Mouse (Mus musculus) inflammation-experienced regulatory T-cells, adult 6 months (primary cell): ENCODE measurements around the gene Pdia5. TPM values are rescaled to one million over a fixed set of nuclear protein-coding genes. Genes with fewer than 3 reads are reported as not detected.

Experiments
- ATAC-seq: one replicate; pipeline ENCODE4 v1.8.0; 2017
- polyA plus RNA-seq, 3 experiments: library from polyadenylated mRNA; unstranded; fragments of 100-300 nt; shearing (Covaris generic); gene quantifications; one replicate each; pipeline ENCODE4 v1.2.1; 2017

Gene Pdia5
- polyA plus RNA-seq, 3 experiments from 2014 or later: 0.53 TPM; not detected in 2

DNA sequence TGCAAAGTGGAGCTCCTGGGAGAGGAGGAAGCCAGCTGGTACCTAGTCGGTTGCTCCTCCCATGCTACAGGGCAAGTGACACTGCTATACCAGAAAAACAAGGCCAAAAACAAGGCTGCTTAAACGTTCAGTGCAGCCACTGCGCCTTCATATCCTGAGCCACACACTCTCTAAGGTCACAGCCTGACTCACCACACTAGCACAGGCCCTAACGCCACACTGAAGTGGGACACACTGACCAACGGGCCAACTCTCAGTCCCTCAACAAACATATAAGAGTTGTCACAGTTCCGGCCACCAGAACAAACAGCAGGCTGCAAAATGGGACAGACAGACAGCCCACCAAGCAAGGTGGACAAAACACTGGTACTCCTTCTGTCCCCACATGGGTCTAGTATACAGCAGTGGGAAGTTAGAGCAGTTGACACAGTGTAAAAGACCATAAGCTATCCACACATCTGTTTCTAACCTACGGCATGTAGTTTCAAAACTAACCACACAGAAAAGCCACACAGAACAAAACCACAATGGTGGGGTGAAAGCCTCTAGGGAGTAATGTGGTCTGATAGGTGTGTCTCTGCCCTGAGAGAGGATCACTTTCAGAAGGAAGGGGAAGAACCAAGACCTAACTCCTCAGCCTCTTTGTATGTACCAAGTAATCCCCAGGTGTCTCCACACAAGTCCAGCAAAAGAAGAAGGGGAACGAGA lies 6.0 kb downstream of the Pdia5 start:
- ATAC-seq: no peak

GRCm38 (mm10) chr16:35484105-35484504 lies 6.6 kb downstream of the Pdia5 start:
- ATAC-seq: no peak

DNA sequence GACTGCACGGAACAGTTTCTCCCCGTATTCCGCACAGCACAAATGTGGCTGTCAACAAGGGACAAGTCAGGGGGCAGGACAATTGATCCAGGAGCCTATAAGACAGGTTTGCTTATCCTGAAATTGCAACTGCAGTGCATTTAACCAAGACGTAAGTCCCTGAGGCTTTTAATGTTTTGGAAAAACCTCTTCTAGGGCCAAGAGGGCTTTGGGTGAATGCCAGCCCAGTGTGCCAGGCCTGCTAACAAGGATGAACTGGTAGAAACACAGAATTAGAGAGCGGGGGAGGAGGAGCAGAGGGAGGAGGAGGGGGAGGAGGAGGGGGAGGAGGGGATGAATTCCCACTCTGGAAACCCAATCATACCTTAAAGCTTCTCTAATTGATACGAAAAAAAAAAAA lies 11.4 kb downstream of the Pdia5 start:
- no peak for ATAC-seq

DNA sequence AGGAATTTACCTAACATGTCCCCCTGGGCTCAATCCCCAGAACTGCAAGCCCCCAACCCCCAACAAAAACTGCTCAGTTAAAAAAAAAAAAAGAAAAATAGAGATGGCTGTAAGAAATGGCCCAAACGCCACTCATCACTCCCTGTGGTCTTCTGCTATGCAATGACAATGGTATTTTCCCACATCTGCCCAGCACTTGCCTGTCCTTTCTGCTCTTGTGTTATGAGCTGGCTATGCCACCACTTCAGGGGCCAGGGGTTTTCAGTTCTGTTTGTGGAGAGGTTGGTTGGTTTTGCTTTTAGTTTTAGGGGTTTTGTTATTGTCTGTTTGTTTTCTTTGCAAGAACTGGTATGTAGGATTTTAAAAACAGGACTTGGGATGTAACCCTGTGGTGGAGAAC lies 13.4 kb downstream of the Pdia5 start:
- no peak for ATAC-seq

DNA sequence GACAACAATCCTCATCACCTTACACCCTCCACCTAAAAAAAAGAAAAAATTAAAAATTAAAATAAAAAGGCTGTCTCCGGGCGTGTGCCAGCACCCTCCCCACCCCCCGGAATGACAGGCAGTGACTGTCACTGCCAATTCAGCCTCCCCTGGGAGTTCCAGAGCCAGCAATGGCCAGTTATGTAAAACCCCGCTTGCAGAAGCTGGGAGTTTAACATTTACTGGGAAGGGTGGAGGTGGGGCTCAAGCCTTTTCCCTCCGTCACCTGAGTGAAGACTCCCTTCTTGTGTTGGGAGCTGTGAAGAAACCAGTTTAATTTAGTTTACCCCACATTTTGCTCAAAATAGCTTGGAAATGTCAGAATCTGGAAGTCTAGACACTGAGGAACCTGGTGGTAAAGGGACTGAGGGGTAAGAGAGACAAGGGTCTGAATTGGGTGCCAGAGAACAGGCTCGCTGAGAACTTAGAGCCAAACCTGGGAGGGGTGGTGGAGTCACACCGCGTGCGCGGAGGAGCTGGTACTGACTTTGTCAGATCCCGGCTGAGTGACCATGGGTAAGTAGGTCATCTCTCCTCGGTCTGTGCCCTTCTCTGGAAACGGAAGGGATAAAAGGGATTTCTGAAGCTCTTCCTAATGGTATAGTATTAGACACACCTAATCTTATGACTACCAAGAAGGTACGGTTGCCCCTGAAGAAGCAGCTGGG lies 18.0 kb downstream of the Pdia5 start:
- ATAC-seq: no peak

DNA sequence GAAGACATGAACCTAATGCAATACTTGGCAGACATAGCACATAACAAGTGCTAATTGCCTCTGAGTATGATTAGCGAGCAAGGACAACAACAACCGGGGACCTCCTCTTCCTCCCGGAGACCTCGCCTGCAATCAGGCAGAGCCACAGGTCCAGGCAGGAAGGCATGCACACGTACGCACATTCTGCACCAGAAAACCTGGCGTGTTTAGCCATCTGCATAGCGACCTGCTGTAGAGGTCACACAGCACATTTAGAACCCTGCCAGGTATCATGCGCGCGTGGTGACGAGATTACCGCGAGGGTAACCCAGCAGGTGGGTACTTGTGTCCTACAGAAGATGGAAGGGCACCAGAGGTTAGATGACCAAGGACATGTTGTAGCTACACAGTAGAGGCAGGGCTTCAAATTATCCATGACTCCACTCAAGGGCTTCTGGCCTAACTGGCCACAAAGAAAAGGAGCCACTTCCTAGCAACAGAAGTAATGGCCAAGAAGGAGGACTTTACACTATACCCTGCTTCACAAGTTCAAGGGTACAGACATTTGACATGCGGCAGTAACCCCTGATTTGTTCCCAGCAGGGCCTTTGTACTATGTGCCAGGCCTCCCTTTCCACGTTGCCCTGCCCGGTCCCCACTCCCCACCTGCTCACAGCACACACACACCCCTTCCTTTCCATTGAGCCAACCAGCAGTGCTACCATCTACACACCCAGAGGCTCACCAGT lies 18.7 kb downstream of the Pdia5 start:
- ATAC-seq: no peak

- no peak for ATAC-seq
These were observed 19.7 kb downstream of the Pdia5 start for GRCm38 (mm10) chr16:35470983-35471382.

DNA sequence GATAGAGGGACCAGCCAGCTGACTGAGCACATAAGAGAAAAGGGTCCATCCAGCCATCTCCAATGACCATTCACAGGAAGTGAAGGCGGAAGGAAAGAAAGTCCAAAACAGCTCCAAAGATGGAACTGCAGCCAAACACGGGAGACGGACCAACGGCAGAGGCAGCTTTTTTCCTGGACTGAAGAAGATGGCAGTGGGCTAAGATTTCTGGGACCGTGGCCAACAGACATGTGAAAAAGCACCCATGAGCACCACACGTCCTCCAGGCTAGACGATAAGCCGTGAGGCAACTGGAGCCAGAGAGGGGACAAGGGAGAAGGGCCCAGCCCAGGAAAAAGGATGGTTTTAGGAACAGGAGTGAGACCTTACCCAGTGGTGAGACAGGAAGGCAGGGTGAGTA lies 20.6 kb downstream of the Pdia5 start:
- no peak for ATAC-seq

GRCm38 (mm10) chr16:35469016-35469415 lies 21.7 kb downstream of the Pdia5 start:
- ATAC-seq: no peak

GRCm38 (mm10) chr16:35467044-35467443 lies 23.6 kb downstream of the Pdia5 start:
- ATAC-seq: no peak

DNA sequence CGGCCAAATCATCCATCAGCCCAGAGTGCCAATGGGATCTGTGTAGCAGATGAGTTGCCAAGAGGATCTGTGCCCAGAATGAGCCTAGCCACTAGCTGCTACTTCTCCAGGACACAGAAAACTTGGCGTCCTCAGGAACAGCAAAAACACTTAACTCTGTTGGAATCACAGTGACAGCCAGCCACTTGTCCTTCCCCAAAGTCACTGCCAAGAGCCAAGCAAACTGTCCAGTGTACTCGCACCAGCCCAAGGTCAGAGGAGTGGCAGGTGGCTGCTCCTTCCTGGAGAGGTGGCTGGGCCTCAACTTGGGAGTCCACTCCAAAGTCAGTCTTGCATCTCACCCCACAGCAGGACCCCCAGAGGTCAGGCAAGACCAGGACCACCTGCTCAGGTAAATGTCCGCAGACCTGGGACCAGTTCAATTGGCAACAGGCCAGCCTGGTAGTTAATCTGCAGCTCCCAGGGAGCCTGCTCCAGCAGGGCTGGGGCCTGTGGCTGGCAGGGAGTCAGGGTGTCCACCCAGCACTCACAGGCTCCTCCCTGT lies 24.8 kb downstream of the Pdia5 start:
- no peak for ATAC-seq

GRCm38 (mm10) chr16:35464686-35465308 lies 25.9 kb downstream of the Pdia5 start:
- no peak for ATAC-seq

- no peak for ATAC-seq
These were observed 27.0 kb downstream of the Pdia5 start for GRCm38 (mm10) chr16:35463708-35464107.

- ATAC-seq: no peak
These were observed 27.7 kb downstream of the Pdia5 start for GRCm38 (mm10) chr16:35462955-35463354.

GRCm38 (mm10) chr16:35459584-35459983 lies 31.1 kb downstream of the Pdia5 start:
- no peak for ATAC-seq

DNA sequence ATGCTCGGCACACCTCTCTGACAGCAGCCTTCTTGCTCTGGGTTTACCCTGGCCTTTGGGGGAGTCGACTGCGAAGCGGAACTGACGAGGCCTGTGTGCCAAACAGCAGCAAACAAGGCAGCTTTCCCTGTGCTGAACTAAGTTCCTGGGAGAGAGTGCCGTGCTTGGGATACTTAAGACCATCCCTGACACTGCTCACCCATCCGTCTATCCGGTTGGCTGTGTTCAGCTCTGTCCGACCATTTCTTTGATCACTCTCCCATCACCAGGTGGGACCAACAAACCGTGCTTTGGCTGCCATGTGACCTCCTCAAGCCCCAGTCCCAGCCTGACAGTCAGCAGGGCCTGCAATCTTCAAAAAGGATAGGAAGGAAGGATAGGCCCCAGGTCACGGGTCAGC lies 32.4 kb downstream of the Pdia5 start:
- ATAC-seq: no peak

DNA sequence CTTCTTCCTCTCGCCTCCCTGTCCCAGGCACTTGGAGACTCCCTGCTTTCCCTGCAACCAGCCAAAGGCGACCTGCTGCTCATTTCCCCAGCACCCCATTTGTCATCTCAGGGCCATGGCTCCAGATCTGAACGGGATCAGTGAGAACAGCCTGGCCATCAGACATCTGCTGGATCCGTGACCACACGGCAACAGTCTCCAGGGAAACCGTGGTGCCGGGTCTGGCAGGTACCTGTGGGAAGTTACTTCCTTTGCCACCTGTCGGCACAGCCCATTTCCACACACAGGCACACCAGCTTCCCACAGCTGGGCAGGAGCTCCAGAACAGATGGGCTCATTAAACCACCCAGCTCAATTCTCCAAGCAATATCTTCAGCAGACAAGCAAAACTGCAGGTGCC lies 33.2 kb downstream of the Pdia5 start:
- ATAC-seq: no peak

DNA sequence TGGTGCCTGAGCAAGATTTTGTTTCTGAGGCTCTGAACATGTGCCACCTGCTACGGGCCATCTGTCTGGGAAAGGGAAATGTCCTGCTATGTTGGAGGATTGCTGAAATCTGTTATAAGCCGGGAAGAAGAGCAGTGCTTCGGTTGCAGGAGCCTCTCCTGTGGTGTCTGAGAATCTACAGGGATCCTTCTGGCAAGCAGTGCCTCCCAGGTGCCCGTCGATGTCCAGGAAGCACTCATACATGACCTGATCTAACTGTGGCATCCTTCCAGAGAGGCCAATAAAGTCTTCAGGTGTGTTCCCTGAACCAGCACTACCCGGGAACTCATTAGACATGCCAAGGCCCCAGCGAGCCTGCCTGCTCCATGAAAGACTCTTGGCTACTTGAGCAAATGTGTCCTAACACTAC lies 33.7 kb downstream of the Pdia5 start:
- no peak for ATAC-seq

- no peak for ATAC-seq
These were observed 34.4 kb downstream of the Pdia5 start for GRCm38 (mm10) chr16:35456305-35456704.

- ATAC-seq: no peak
These were observed 34.9 kb downstream of the Pdia5 start for GRCm38 (mm10) chr16:35455822-35456221.

DNA sequence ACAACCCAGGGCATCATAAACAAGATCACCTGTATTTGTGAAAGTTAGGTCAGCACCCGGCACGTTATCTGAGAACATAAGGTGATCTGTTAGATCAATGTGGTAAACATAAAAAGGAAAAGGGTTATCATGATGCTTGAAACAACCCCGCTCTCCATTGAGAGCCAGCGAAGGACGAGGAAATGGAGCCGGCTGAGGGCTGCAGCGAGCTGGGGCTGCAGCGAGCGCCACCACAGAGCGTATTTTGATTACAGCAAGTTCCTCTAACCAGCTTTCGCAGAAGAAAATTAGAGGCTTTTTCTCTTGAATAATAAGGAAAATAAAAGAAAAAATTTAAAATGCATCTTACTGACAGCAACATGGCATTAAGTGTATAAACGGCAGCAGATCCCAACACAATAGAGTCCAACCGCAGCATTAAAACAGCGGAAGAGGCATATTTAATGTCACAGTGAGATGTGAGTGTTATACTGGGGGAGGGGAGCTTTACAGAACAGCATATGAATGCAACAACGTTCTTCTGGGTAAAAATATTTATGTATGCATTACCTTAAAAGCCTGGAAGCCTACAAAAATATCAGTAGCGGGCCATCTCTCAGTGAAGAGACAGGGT lies 40.5 kb downstream of the Pdia5 start:
- ATAC-seq: no peak

GRCm38 (mm10) chr16:35442026-35442415 lies 48.7 kb downstream of the Pdia5 start:
- ATAC-seq: no peak
